Mouse (Mus musculus) liver, embryonic 16.5 days (tissue): Measurements from ENCODE around the gene Dag1. TPM values are rescaled to one million over a fixed set of nuclear protein-coding genes. Genes with fewer than 3 reads are reported as not detected.
A peak's percentile ranks its signal among the peaks of the same experiment; 100 is the strongest.
"Not testable (repeated sequence)": the region's sequence is repeated elsewhere in the genome, so short reads cannot be mapped to it uniquely, and the experiment has no call there.

Source experiments
- ATAC-seq: fragments of 200-750 bp; cut with Nextera tagmentation; 2 replicates; pipeline ENCODE4 v1.8.0; 2017; ENCODE audit warnings: low read depth, mild to moderate bottlenecking, moderate number of reproducible peaks, moderate library complexity
- H3K27ac ChIP-seq: fragments of 300-500 bp; sonication (generic); 2 replicates; pipeline ENCODE4 v1.5.1; 2014; ENCODE audit warnings: mild to moderate bottlenecking, low read length
- H3K27me3 ChIP-seq: fragments of 300-500 bp; sonication (generic); 2 replicates; pipeline ENCODE4 v1.6.1; 2014; ENCODE audit warnings: low read depth, low read length, mixed read lengths; ENCODE audit not compliant: control insufficient read depth, insufficient read depth
- H3K36me3 ChIP-seq: fragments of 300-500 bp; sonication (generic); 2 replicates; pipeline ENCODE4 v1.6.1; 2014; ENCODE audit warnings: mild to moderate bottlenecking; ENCODE audit not compliant: control insufficient read depth, insufficient read depth
- H3K4me1 ChIP-seq: fragments of 300-500 bp; sonication (generic); 2 replicates; pipeline ENCODE4 v1.6.1; 2014; ENCODE audit warnings: low read depth, low read length, mixed read lengths; ENCODE audit not compliant: control insufficient read depth
- H3K4me2 ChIP-seq: fragments of 300-500 bp; sonication (generic); 2 replicates; pipeline ENCODE4 v1.6.1; 2014; ENCODE audit warnings: low read depth, low read length, mixed read lengths
- H3K4me3 ChIP-seq: fragments of 300-500 bp; sonication (generic); 2 replicates; pipeline ENCODE4 v1.5.1; 2014; ENCODE audit warnings: low read depth, mild to moderate bottlenecking, low read length
- H3K9ac ChIP-seq: fragments of 300-500 bp; sonication (generic); 2 replicates; pipeline ENCODE4 v1.6.1; 2014; ENCODE audit warnings: low read depth, low read length
- H3K9me3 ChIP-seq: fragments of 300-500 bp; sonication (generic); replicated peaks from 2 replicates; pipeline ENCODE4 v1.6.1; 2016; ENCODE audit warnings: low read length; ENCODE audit not compliant: control insufficient read depth
- WGBS: fragments of 180-500 bp; shearing (Covaris S2); extraction: QIAGEN DNeasy Blood & Tissue Kit; methylation state at CpG from one replicate; pipeline ENCODE4 v1.1.7; 2014; ENCODE audit not compliant: insufficient replicate concordance; 5-methylcytosine and 5-hydroxymethylcytosine counted together
- polyA plus RNA-seq: library from polyadenylated mRNA; unstranded; fragments of >200 nt; fragmentation: Nextera tagmentation; extraction: Ambion mirVana; gene quantifications from 2 replicates; pipeline ENCODE4 v1.2.1, GENCODE M21; 2015

The Dag1 gene
- polyA plus RNA-seq, 1 experiment from 2014 or later = 20.4 TPM

DNA sequence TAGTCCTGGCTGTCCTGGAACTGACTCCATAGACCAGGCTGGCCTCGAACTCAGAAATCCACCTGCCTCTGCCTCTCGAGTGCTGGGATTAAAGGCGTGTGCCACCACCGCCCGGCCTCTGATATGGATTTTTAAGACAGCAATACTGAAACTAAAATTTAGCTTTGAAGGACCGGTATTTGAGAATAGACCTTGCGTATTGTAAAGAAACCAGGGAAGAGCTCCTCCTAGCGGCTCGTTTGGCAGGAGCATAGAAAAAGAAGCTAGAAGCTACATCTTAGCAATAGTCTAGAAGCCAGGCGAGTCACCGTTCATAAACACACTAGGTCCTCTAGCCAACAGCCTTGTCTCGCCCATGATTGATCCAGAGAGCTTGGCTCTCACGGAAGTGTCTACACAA, 60.7 kb downstream of the Dag1 start:
- ATAC-seq = no peak
- no peaks in the 10 kb centered on the region for H3K9me3 ChIP-seq
- no peaks in the 10 kb centered on the region; the same call in 1 of the 2 replicates for H3K36me3 ChIP-seq
- H3K4me1 ChIP-seq = peaks cover 8% of the 10 kb centered on the region
- peak overlapping the region; percentile 22 for H3K4me3 ChIP-seq
- no peak overlapping the region for H3K9ac ChIP-seq
- H3K27me3 ChIP-seq = no peaks in the 10 kb centered on the region
- no peak overlapping the region for H3K27ac ChIP-seq
- peak overlapping the region; percentile 36; the same call in 1 of the 2 replicates for H3K4me2 ChIP-seq
- WGBS = 18% methylated on average over 13 of the region's 13 CpGs

DNA sequence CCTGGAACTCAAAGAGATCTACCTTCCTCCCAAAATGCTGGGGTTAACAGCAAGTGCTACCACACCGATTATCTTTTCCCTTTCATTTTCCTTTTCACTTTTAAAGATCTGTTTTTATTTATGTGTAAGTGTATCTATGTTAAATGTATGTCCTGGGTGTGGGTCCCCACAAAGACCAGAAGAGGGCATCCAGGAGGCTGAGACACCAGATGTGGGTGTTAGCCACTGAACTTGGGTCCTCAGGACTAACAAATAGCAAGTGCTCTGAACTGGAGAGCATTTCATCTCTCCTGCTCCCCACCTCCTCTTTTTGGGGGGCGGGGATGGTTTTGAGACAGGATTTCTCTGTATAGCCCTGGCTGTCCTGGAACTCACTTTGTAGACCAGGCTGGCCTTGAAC, 61.6 kb downstream of the Dag1 start:
- Histone ChIP-seq H3K4me1 (peaks cover 8% of the 10 kb centered on the region), H3K4me2 (no peak overlapping the region), H3K9ac (no peak overlapping the region), H3K9me3 (no peaks in the 10 kb centered on the region), H3K4me3 (no peak overlapping the region), H3K27ac (no peak overlapping the region), H3K27me3 (peaks cover 2% of the 10 kb centered on the region; the same call in 1 of the 2 replicates), H3K36me3 (no peaks in the 10 kb centered on the region)
- ATAC-seq = no peak
- WGBS = 83% methylated on average over 2 of the region's 2 CpGs

DNA sequence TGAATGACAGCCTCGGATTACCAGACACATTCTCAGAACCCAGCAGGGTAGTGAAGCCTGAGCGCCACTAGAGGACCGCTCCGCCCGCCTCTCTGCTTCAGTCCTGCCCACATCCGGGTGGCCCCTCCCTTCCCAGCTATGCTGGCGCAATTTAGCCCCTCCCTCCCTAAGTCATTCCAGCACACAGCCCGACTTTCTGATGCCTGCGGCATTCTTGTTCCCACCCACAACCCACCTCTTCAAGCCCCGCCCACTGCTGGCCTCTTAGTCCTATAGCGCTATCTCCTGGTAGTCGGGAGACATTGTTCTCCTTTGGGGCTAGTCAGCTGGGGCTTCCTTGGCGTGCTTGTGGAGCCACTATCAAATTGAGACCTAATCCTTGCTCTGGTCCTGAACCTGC, 62.6 kb downstream of the Dag1 start:
- Histone ChIP-seq H3K9me3 (no peaks in the 10 kb centered on the region), H3K27ac (no peak overlapping the region), H3K4me3 (no peak overlapping the region), H3K9ac (no peak overlapping the region), H3K27me3 (peaks cover 3% of the 10 kb centered on the region; the same call in 1 of the 2 replicates), H3K4me1 (peaks cover 8% of the 10 kb centered on the region), H3K4me2 (peak overlapping the region; percentile 40), H3K36me3 (no peaks in the 10 kb centered on the region)
- peak; percentile 99 for ATAC-seq
- under 1% methylated on average over 13 of the region's 13 CpGs for WGBS

DNA sequence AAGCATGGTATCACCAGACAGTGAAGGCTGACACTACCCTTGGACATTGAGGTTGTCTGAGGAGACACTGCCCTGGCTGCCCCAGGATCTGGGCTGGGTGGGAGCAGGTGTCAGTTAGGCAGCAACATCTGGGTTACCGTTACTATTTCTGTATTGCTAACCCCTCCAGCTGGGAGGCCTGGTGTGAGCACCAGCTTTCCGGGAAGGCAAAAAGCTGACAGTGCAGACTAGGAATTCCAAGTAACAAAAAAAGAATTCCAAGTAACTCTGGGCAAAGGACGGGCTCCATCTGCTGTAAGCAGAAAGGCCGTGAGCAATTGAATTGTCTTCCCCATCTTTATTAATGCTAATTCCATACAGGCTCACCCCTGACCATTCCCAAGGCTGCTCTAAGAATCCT, 65.1 kb downstream of the Dag1 start:
- ATAC-seq = no peak
- Histone ChIP-seq H3K27ac (no peak overlapping the region), H3K4me2 (no peak overlapping the region), H3K4me3 (no peak overlapping the region), H3K4me1 (peaks cover 8% of the 10 kb centered on the region), H3K27me3 (peaks cover 6% of the 10 kb centered on the region; the same call in 1 of the 2 replicates), H3K9me3 (no peaks in the 10 kb centered on the region), H3K9ac (no peak overlapping the region), H3K36me3 (no peaks in the 10 kb centered on the region)
- WGBS = 74% methylated on average over 4 of the region's 4 CpGs

DNA sequence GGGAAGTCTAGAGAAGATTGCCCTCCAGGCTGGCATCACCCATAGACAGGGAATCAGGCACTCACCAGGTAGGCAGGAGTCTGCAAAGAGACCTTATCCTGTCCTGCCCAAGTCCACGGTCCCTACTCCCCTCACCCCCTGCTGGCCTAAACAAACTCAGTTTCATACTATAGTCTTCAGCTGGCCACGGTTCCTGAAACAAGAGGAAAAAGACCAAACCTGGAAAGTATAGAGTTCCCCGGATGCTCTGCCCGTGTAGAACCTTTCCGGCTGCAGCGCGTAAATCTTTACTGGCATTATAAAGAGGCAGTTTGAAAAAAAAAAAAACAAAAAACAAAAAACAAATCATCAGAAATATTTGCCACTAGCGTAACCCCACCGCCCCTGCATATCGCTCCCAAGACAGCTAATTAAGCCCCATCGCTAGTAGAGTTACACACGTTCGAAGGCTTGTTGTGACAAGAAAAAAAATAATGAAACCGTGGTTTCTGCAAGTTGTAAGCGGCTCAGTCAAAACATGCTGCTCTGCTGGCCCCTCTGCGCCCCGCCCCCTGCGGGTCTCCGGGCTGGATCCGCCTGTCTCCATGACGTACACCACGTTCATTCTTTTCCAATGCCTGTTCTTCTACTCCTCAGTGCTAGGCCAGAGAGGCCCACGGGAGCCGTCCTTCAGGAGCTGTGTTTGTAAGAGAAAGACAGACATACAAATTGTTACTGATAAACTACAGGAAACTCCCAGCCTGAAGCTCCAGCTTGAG, 66.7 kb downstream of the Dag1 start:
- Histone ChIP-seq H3K4me2 (no peak overlapping the region), H3K9ac (no peak overlapping the region), H3K27me3 (peaks cover 6% of the 10 kb centered on the region; the same call in 1 of the 2 replicates), H3K27ac (no peak overlapping the region), H3K9me3 (no peaks in the 10 kb centered on the region), H3K4me1 (peaks cover 8% of the 10 kb centered on the region), H3K4me3 (no peak overlapping the region), H3K36me3 (no peaks in the 10 kb centered on the region)
- WGBS = 35% methylated on average over 24 of the region's 24 CpGs
- no peak for ATAC-seq

DNA sequence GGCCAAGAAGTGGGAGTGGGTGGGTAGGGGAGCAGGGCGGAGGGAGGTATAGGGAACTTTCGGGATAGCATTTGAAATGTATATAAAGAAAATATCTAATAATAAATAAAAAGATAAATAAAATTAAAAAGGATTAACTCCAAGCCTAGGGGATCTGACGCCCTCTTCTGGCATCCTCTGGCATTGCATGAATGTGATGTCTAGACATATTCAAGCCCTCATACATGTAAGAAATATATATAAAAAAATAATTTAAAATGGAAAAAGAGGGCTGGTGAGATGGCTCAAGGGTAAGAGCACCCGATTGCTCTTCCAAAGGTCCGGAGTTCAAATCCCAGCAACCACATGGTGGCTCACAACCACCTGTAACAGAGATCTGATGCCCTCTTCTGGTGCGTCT, 67.5 kb downstream of the Dag1 start:
- H3K9ac ChIP-seq, H3K36me3 ChIP-seq, ATAC-seq, H3K4me3 ChIP-seq, H3K27ac ChIP-seq, H3K4me2 ChIP-seq, H3K4me1 ChIP-seq, H3K9me3 ChIP-seq, H3K27me3 ChIP-seq: not testable (repeated sequence)
- WGBS = 44% methylated on average over 6 of the region's 6 CpGs

DNA sequence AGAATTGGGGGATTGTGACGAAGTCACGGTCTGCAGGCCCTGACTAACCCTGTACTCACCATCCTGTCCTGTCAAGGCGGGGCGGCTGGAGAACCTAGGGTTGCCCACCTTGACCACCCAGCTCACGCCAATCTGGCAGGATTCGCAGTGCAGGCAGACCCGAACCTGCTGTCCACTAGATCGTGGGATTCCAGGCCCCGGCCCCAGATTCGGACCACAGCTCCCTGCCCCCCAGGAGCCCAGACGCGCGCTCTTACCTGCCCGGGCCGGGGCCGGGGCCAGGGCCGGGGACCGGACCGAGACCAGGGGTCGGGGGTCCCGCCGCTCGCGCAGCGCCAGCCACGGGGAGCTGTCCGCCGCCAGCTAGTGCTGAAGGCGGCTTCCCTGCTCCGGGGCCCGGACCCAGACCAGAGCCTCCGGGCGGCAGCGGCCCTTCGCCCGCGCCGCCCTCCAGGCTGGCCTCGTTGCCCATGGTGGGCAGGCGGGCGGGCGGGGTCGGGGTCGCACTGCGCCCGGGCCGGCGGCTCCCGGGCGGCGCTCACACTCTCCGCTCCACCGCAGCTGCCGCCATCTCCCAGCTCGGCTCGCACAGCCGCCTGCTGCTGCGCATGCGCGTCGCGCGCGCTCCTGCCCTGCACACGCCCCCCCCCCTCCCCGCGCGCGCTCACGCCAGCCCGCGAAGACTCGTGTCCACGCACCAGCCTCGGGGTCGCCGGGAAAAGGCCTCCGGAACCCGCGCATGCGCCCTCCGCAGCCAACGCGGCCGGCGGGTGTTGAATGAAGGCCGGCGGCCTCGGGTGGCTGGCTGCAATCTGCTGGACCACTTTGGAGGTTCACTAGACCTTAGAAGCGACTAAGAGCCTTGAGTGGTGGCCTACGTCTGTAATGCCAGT, 73.7 kb downstream of the Dag1 start, which contains the start of gene Bsn:
Gene Bsn, minus strand, starts transcription at position 598 of the 893 bp plus-strand sequence.
- Histone ChIP-seq H3K4me2 (peak within 1 kb of the TSS; percentile 73), H3K9ac (no peak within 1 kb of the TSS), H3K36me3 (no peaks in the 10 kb centered on the region), H3K9me3 (no peaks in the 10 kb centered on the region), H3K27me3 (peaks cover 41% of the 10 kb centered on the region), H3K27ac (no peak within 1 kb of the TSS), H3K4me1 (no peaks in the 10 kb centered on the region; the same call in 1 of the 2 replicates), H3K4me3 (peak within 1 kb of the TSS; percentile 58)
- 3% methylated on average over 61 of the region's 91 CpGs for WGBS
- ATAC-seq = peak; percentile 19; the same call in 1 of the 2 replicates

DNA sequence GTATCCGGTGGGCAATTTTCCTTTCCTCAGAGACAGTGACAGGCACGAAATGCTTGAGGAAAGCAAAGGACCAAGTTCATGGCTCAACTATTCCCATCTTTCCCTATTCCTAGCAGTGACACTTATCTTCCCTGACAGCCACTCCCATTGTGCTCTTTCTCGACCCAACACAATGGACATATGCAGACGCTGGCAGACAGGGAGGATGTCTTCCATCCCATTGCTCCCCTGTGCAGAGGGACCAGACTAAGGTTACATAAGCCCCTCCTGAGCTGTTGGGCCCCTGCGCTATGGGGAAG, 74.3 kb downstream of the Dag1 start:
- Histone ChIP-seq H3K36me3 (no peaks in the 10 kb centered on the region), H3K27me3 (peaks cover 41% of the 10 kb centered on the region), H3K9me3 (no peaks in the 10 kb centered on the region), H3K4me1 (no peaks in the 10 kb centered on the region; the same call in 1 of the 2 replicates), H3K9ac (no peak overlapping the region), H3K4me3 (no peak overlapping the region), H3K4me2 (no peak overlapping the region), H3K27ac (no peak overlapping the region)
- WGBS = 38% methylated on average over 5 of the region's 5 CpGs
- no peak for ATAC-seq

DNA sequence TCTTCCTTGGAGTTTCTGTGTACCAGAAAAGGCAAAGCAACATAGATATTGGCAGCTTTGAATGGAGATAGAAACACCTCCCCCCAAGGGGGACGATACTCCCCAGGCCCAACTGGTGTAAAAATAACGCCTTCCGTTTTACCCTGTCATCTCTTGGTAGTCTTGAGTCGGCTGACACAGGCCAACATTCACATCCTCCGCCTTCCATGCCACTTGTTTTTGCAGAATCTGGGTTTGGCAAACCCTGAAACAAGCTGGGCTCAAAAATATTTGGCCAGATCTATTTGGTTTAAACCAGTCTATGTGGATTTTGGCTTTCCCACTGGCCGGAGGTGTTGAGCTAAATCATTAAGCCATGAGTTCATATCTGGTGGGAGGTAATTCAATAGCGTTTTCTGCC, 74.7 kb downstream of the Dag1 start:
- H3K9me3 ChIP-seq = no peaks in the 10 kb centered on the region
- no peak overlapping the region for H3K4me2 ChIP-seq
- H3K27ac ChIP-seq = no peak overlapping the region
- H3K36me3 ChIP-seq = no peaks in the 10 kb centered on the region
- WGBS = 65% methylated on average over 7 of the region's 7 CpGs
- peaks cover 40% of the 10 kb centered on the region for H3K27me3 ChIP-seq
- H3K9ac ChIP-seq = no peak overlapping the region
- no peak overlapping the region for H3K4me3 ChIP-seq
- no peaks in the 10 kb centered on the region; the same call in 1 of the 2 replicates for H3K4me1 ChIP-seq
- no peak for ATAC-seq
